Mouse (Mus musculus) CH12.LX (cell line): ENCODE measurements at regions not wholly inside any gene's neighbourhood (a gene's known extent, or its start where the extent isn't known, plus 50 kb on each side); places are given as distances from the start of the nearest gene placed in this dataset.
"Not testable (repeated sequence)": the region's sequence is repeated elsewhere in the genome, so short reads cannot be mapped to it uniquely, and the experiment has no call there.

Experiments used
- DNase-seq: peaks from one replicate; pipeline ENCODE4 v3.0.0-alpha.2; 2013; ENCODE audit errors: extremely low read depth
- H3K27ac ChIP-seq: 2 replicates; pipeline ENCODE4 v1.5.1; 2012; ENCODE audit warnings: low read depth, mild to moderate bottlenecking, control low read depth, moderate library complexity; ENCODE audit not compliant: insufficient read depth
- H3K27me3 ChIP-seq: replicated peaks from 2 replicates; pipeline ENCODE3; 2012; ENCODE audit warnings: inconsistent platforms
- H3K36me3 ChIP-seq, 2 experiments: replicated peaks in 1 of 2; 2 replicates each; pipeline versions ENCODE3 to v1.6.1; 2012; ENCODE audit warnings: inconsistent platforms in 1 of 2, low read length in 1 of 2, mild to moderate bottlenecking in 1 of 2, mixed read lengths in 1 of 2, moderate library complexity in 1 of 2; ENCODE audit not compliant: control insufficient read depth in 1 of 2, insufficient read depth in 1 of 2
- H3K4me1 ChIP-seq, 2 experiments: 2 replicates each; pipeline ENCODE4 v1.6.1; 2012; ENCODE audit warnings: inconsistent platforms in 1 of 2, moderate library complexity in 1 of 2; ENCODE audit not compliant: insufficient read depth in 2 of 2, control insufficient read depth in 1 of 2
- H3K4me2 ChIP-seq: 2 replicates; pipeline ENCODE4 v1.6.1; 2012; ENCODE audit warnings: low read depth, mild to moderate bottlenecking, control low read depth; ENCODE audit not compliant: poor library complexity, insufficient read depth, severe bottlenecking
- H3K4me3 ChIP-seq, 3 experiments: fragments of 150-350 bp in 1 of 3; sonication (generic) in 1 of 3; replicated peaks in 1 of 3; 2 replicates each; pipeline versions ENCODE3 to v1.5.1; 2011 to 2012; ENCODE audit warnings: low read depth in 2 of 3, low read length in 2 of 3, mild to moderate bottlenecking in 2 of 3, moderate library complexity in 2 of 3, control low read depth in 1 of 3, improper control_type of control experiment in 1 of 3, inconsistent platforms in 1 of 3, mixed read lengths in 1 of 3; ENCODE audit not compliant: poor library complexity in 1 of 3
- H3K79me2 ChIP-seq: replicated peaks from 2 replicates; pipeline ENCODE4 v1.6.1; 2012; ENCODE audit warnings: mild to moderate bottlenecking, moderate library complexity; ENCODE audit not compliant: control insufficient read depth, poor library complexity, insufficient read depth, severe bottlenecking; ENCODE audit errors: extremely low read depth
- H3K9ac ChIP-seq: 2 replicates; pipeline ENCODE4 v1.6.1; 2012; ENCODE audit warnings: low read depth, mild to moderate bottlenecking, control low read depth, moderate library complexity; ENCODE audit not compliant: insufficient read depth
- H3K9me3 ChIP-seq: replicated peaks from 2 replicates; pipeline ENCODE3; 2012; ENCODE audit warnings: low read length, inconsistent platforms, mixed read lengths
- BHLHE40 ChIP-seq: IDR thresholded peaks from 2 replicates; pipeline ENCODE4 v1.6.1; 2011; ENCODE audit warnings: mild to moderate bottlenecking, low read depth, low read length, improper control_type of control experiment
- ETS1 ChIP-seq: conservative IDR thresholded peaks from 2 replicates; pipeline ENCODE4 v1.6.1; 2012; ENCODE audit warnings: low read depth, mild to moderate bottlenecking, inconsistent platforms, low read length, improper control_type of control experiment, moderate library complexity
- IRF4 ChIP-seq: IDR thresholded peaks from 2 replicates; pipeline ENCODE4 v1.6.1; 2014; ENCODE audit warnings: low read depth, mild to moderate bottlenecking, inconsistent platforms, low read length, improper control_type of control experiment
- JUN ChIP-seq: IDR thresholded peaks from 2 replicates; pipeline ENCODE4 v1.6.1; 2011; ENCODE audit warnings: low read depth, mild to moderate bottlenecking, low read length, improper control_type of control experiment, moderate library complexity; ENCODE audit not compliant: insufficient read depth
- MAFK ChIP-seq: IDR thresholded peaks from 2 replicates; pipeline ENCODE4 v1.6.1; 2011; ENCODE audit warnings: low read length, improper control_type of control experiment; ENCODE audit not compliant: insufficient replicate concordance
- MAX ChIP-seq: IDR thresholded peaks from 2 replicates; pipeline ENCODE4 v1.6.1; 2011; ENCODE audit warnings: low read length, improper control_type of control experiment
- MEF2A ChIP-seq: IDR thresholded peaks from 2 replicates; pipeline ENCODE4 v1.6.1; 2014; ENCODE audit warnings: low read depth, mild to moderate bottlenecking, inconsistent platforms, low read length, improper control_type of control experiment, borderline replicate concordance
- MYC ChIP-seq: IDR thresholded peaks from 2 replicates; pipeline ENCODE4 v1.6.1; 2011; ENCODE audit warnings: low read depth, mild to moderate bottlenecking, improper control_type of control experiment, low read length
- NRF1 ChIP-seq: IDR thresholded peaks from 2 replicates; pipeline ENCODE4 v1.6.1; 2014; ENCODE audit warnings: low read depth, mild to moderate bottlenecking, inconsistent platforms, low read length, improper control_type of control experiment, moderate library complexity
- TBP ChIP-seq: conservative IDR thresholded peaks from 2 replicates; pipeline ENCODE4 v1.6.1; 2011; ENCODE audit warnings: low read depth, low read length, improper control_type of control experiment
- ZKSCAN1 ChIP-seq: IDR thresholded peaks from 2 replicates; pipeline ENCODE4 v1.6.1; 2012; ENCODE audit warnings: low read depth, inconsistent platforms, low read length, improper control_type of control experiment, borderline replicate concordance
- ZMIZ1 ChIP-seq: IDR thresholded peaks from 2 replicates; pipeline ENCODE4 v1.6.1; 2012; ENCODE audit warnings: low read depth, mild to moderate bottlenecking, inconsistent platforms, low read length, improper control_type of control experiment
- ZNF384 ChIP-seq: IDR thresholded peaks from 2 replicates; pipeline ENCODE4 v1.6.1; 2012; ENCODE audit warnings: low read depth, low read length, improper control_type of control experiment, inconsistent platforms
- dilution Hi-C: fragments of 300-500 bp; cut with MboI; formaldehyde crosslinking; loops from 2 replicates; pipeline ENCODE4 v1.14.3; 2020; ENCODE audit warnings: low sequenced_read_pairs; ENCODE audit not compliant: extremely low pct_unique_long_range_greater_than_20kb, extremely low pct_ligation_motif_present
- in situ Hi-C: fragments of 300-500 bp; cut with MboI; formaldehyde crosslinking; loops from 3 replicates; pipeline ENCODE4 v1.14.3; 2019; ENCODE audit warnings: low sequenced_read_pairs, low pct_ligation_motif_present, low pct_unique_long_range_greater_than_20kb, mixed read lengths

DNA sequence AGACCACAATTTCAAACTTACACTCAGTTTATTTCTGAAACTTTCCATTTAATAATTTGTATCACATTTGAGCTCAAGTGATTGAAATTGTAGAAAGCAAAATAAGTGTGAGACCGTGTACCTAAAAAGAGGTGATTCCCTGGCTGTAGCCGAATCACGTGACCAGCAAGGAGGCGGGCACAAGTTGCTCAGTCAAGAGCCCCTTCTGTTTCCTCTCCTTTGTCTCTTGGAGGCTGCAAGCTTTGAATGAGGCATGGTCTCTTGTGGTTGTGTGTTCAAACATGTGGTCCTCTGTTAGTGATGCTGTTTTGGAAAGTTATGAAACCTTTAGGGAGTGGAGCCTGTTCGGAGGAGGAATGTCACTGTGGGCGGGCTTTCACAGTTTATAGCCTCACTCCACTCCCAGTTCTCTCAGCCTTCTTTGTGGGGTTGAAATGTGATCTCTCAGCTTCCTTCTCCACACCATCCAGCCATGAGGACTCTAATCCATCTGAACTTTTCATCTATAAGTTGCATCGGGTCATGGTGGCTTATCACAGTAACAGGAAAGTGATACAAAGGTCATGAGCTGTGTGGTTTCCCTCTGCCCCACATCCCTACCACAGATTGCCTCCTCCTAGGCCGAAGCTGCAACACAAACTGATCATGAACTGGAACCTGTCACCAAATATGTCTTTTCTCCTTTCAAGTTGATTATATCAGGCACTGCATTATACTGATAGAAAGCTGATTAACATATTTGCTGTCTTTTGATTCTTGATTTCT, 94.3 kb upstream of the Nabp1 start:
- no peak for DNase-seq
- H3K9me3 ChIP-seq: peaks cover 7% of the 10 kb centered on the region
- TF ChIP-seq MAX (no peak), IRF4 (no peak), MYC (no peak)
- TF ChIP-seq, all 38 proteins: peak for 0
- Histone ChIP-seq H3K27ac (no peak overlapping the region), H3K79me2 (no peaks in the 10 kb centered on the region), H3K4me1 (peaks cover 13 to 15% of the 10 kb centered on the region in 2 experiments), H3K27me3 (no peaks in the 10 kb centered on the region), H3K9ac (no peak overlapping the region), H3K36me3 (no peaks in the 10 kb centered on the region), H3K4me3 (no peak overlapping the region), H3K4me2 (no peak overlapping the region)
- dilution Hi-C loops (no loop called here), in situ Hi-C loops (no loop called here)

DNA sequence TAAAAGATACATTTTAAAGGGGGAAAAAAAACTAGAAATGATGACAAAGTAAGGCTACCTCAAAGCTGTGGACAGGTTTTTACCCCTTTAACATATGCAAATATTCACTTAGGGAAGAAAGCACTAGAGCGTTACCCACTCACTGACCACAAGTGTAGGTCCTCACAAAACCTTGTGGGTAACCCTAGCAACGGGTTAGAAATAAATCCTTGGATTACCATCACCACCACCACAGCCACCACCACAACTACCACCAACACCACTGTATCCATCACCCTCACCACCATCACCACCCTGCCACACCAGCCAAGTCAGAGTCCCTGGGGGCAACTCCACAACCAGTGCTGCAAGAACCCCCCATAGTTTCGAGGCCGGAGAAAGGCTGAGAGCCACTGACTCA, 91.4 kb upstream of the Nabp1 start:
- Histone ChIP-seq H3K4me1 (peaks cover 11 to 15% of the 10 kb centered on the region in 2 experiments), H3K4me3 (no peak overlapping the region), H3K4me2 (no peak overlapping the region), H3K79me2 (no peaks in the 10 kb centered on the region), H3K27me3 (no peaks in the 10 kb centered on the region), H3K9ac (no peak overlapping the region), H3K36me3 (no peaks in the 10 kb centered on the region), H3K27ac (no peak overlapping the region), H3K9me3 (peaks cover 7% of the 10 kb centered on the region)
- peak; percentile 82 for DNase-seq
- TF ChIP-seq BHLHE40: peak; percentile 26; the same call in 1 of the 2 replicates
- no peak for TF ChIP-seq ZMIZ1
- peak; percentile 51 for TF ChIP-seq MAFK
- no peak for TF ChIP-seq ZKSCAN1
- TF ChIP-seq ZNF384: peak; percentile 68; the same call in 1 of the 2 replicates
- no peak; the same call in 1 of the 2 replicates for TF ChIP-seq MEF2A
- dilution Hi-C loops (no loop called here), in situ Hi-C loops (no loop called here)

DNA sequence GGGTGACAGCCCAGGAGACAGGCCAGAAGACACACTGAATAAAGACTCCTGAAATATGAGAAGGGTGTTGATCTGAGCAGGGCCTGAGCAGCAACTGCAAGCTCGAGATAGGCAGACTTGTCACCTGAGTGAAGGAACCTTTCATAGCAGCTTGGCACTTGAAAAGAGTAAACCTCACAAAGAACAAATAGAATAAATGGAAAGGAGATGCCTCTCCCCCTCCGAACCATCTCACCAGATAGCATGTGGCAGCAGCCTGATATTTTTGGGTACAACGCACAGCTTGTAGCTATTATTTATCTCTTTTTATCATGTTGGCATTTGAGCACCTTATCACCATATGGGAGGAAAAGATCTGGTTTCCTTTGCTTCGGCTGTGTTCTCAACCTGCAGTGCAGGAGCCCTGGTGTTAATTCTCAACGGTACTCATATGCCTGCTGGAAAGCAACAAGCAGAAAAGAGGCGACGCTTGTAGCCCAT, 88.0 kb upstream of the Nabp1 start:
- dilution Hi-C loops (no loop called here), in situ Hi-C loops (no loop called here)
- Histone ChIP-seq H3K4me3 (no peak overlapping the region), H3K27me3 (no peaks in the 10 kb centered on the region), H3K27ac (no peak overlapping the region), H3K4me2 (no peak overlapping the region), H3K4me1 (peaks cover 11 to 15% of the 10 kb centered on the region in 2 experiments), H3K9ac (no peak overlapping the region), H3K9me3 (peaks cover 7% of the 10 kb centered on the region), H3K36me3 (no peaks in the 10 kb centered on the region), H3K79me2 (no peaks in the 10 kb centered on the region)
- DNase-seq: no peak
- TF ChIP-seq TBP (no peak), MEF2A (no peak), JUN (no peak), ETS1 (no peak), NRF1 (no peak)

DNA sequence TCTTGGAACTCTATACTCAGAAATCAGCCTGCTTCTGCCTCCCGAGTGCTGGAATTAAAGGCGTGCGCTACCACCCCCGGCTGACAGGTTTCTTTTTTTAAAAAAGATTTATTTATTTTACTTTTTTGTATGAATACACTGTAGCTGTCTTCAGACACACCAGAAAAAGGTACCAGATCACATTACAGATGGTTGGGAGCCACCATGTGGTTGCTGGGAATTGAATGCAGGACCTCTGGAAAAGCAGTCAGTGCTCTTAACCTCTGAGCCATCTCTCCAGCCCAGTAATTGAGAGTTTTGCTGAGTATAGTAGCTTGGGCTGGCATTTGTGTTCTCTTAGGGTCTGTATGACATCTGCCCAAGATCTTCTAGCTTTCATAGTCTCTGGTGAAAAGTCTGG, 78.4 kb upstream of the Nabp1 start:
- H3K27ac ChIP-seq, H3K9ac ChIP-seq, H3K4me3 ChIP-seq, H3K79me2 ChIP-seq, in situ Hi-C loops, H3K36me3 ChIP-seq, H3K9me3 ChIP-seq, DNase-seq, dilution Hi-C loops, H3K4me1 ChIP-seq, H3K27me3 ChIP-seq, H3K4me2 ChIP-seq: not testable (repeated sequence)
